ENCODE assay signal across 29 mouse cellular contexts in genomic region chr10:115233798-115234197, GRCm38 (mm10). TPM values are rescaled to one million over a fixed set of nuclear protein-coding genes. Genes with fewer than 3 reads are reported as not detected.
"Had no signal": no experiment of that assay in that cellular context is flagged by ENCODE, and none has a peak within 500 bp of the region (broad histone marks: within the 10 kb centered on the region; RNA-seq: fewer than 3 reads in every experiment).

No protein-coding gene starts in this region.

- H3K4me3 ChIP-seq: heart, embryonic 10.5 days; heart, embryonic 12.5 days; hindbrain, embryonic 13.5 days; hindbrain, embryonic 15.5 days; kidney, embryonic 15.5 days; limb, embryonic 13.5 days; limb, embryonic 15.5 days had no signal

- ATAC-seq: intestine, embryonic 16.5 days had no signal

- H3K4me1 ChIP-seq: heart, embryonic 10.5 days; heart, embryonic 12.5 days; hindbrain, embryonic 13.5 days; hindbrain, embryonic 15.5 days; kidney, embryonic 15.5 days; limb, embryonic 13.5 days; limb, embryonic 15.5 days had no signal

- H3K4me2 ChIP-seq: heart, embryonic 12.5 days; hindbrain, embryonic 13.5 days; hindbrain, embryonic 15.5 days; kidney, embryonic 15.5 days; limb, embryonic 13.5 days; limb, embryonic 15.5 days had no signal

- H3K9ac ChIP-seq: heart, embryonic 12.5 days; hindbrain, embryonic 13.5 days; hindbrain, embryonic 15.5 days; kidney, embryonic 15.5 days; limb, embryonic 13.5 days; limb, embryonic 15.5 days; liver, embryonic 14.5 days had no signal

- H3K27ac ChIP-seq: heart, embryonic 10.5 days; hindbrain, embryonic 13.5 days; hindbrain, embryonic 15.5 days; hindbrain, postnatal 0 days; kidney, embryonic 15.5 days; kidney, postnatal 0 days; limb, embryonic 13.5 days; limb, embryonic 15.5 days; liver, embryonic 14.5 days had no signal

- H3K9me3 ChIP-seq: heart, embryonic 10.5 days; heart, embryonic 12.5 days; hindbrain, embryonic 13.5 days; hindbrain, embryonic 15.5 days; kidney, embryonic 15.5 days; limb, embryonic 13.5 days; limb, embryonic 15.5 days had no signal

- DNase-seq: gastrocnemius, postnatal 14 days; gastrocnemius, postnatal 36 days; heart, adult 18-20 months; heart, postnatal 10 days; heart, postnatal 36 days; kidney, adult 11 months; kidney, adult 2 months; kidney, adult 9 months; kidney, postnatal 14 days; kidney, postnatal 36 days; layer of hippocampus, adult 9-11 months; layer of hippocampus, postnatal 36 days; left cerebral cortex, postnatal 4 days had no signal

- H3K27me3 ChIP-seq: heart, embryonic 12.5 days; hindbrain, embryonic 13.5 days; hindbrain, embryonic 15.5 days; kidney, embryonic 15.5 days; limb, embryonic 13.5 days; limb, embryonic 15.5 days had no signal

RNA-seq across cellular contexts. Expression of gene Tph2, which starts 49.0 kb away (rescaled TPM):
- total RNA-seq: gastrocnemius, postnatal 14 days; gastrocnemius, postnatal 36 days; heart, adult 18-20 months; heart, adult 8-10 months; heart, postnatal 10 days; heart, postnatal 36 days; hematopoietic stem cell, adult 5-6 weeks had no signal
- polyA plus RNA-seq: heart, embryonic 10.5 days; heart, embryonic 12.5 days; heart, embryonic 14.5 days; intestine, embryonic 14.5 days; intestine, embryonic 16.5 days; kidney, adult 2 months; kidney, embryonic 15.5 days; kidney, postnatal 0 days; large intestine, adult 2 months; liver, embryonic 14.5 days had no signal
